43 mouse cellular contexts compared by ENCODE assay signal in genomic region chr13:59694008-59694407, GRCm38 (mm10). TPM values are rescaled to one million over a fixed set of nuclear protein-coding genes. Genes with fewer than 3 reads are reported as not detected.
"Had no signal": no experiment of that assay in that cellular context is flagged by ENCODE, and none has a peak within 500 bp of the region (broad histone marks: within the 10 kb centered on the region; RNA-seq: fewer than 3 reads in every experiment).

Gene 4921517D22Rik (minus strand): TSS chr13:59694108.

- H3K27me3 ChIP-seq: heart, embryonic 12.5 days; heart, embryonic 13.5 days; heart, embryonic 15.5 days; hindbrain, embryonic 15.5 days; intestine, embryonic 15.5 days; kidney, embryonic 15.5 days had no signal

- H3K27ac ChIP-seq: heart, embryonic 10.5 days; heart, embryonic 13.5 days; heart, embryonic 15.5 days; hindbrain, embryonic 10.5 days; hindbrain, embryonic 12.5 days; hindbrain, embryonic 13.5 days; hindbrain, embryonic 14.5 days; hindbrain, embryonic 15.5 days; hindbrain, postnatal 0 days; intestine, embryonic 15.5 days; kidney, embryonic 15.5 days; kidney, postnatal 0 days; layer of hippocampus, adult 2 months had no signal

- ATAC-seq: hindbrain, embryonic 16.5 days; hindbrain, postnatal 0 days; inflammation-experienced regulatory T-cells, adult 6 months; intestine, embryonic 15.5 days; intestine, embryonic 16.5 days; intestine, postnatal 0 days had no signal

- H3K36me3 ChIP-seq: heart, embryonic 10.5 days; heart, embryonic 12.5 days; heart, embryonic 13.5 days; heart, embryonic 15.5 days; hindbrain, embryonic 10.5 days; hindbrain, embryonic 12.5 days; hindbrain, embryonic 13.5 days; hindbrain, embryonic 15.5 days; intestine, embryonic 15.5 days; kidney, embryonic 15.5 days had no signal

- H3K9me3 ChIP-seq: heart, embryonic 10.5 days; heart, embryonic 12.5 days; heart, embryonic 13.5 days; heart, embryonic 15.5 days; hindbrain, embryonic 12.5 days; hindbrain, embryonic 13.5 days; hindbrain, embryonic 15.5 days; intestine, embryonic 15.5 days; kidney, embryonic 15.5 days had no signal

- H3K9ac ChIP-seq: heart, embryonic 12.5 days; heart, embryonic 13.5 days; heart, embryonic 15.5 days; hindbrain, embryonic 12.5 days; hindbrain, embryonic 13.5 days; hindbrain, embryonic 14.5 days; hindbrain, embryonic 15.5 days; intestine, embryonic 15.5 days; kidney, embryonic 15.5 days had no signal

- H3K4me1 ChIP-seq: heart, embryonic 10.5 days; hindbrain, embryonic 13.5 days; hindbrain, embryonic 15.5 days; intestine, embryonic 15.5 days; kidney, embryonic 15.5 days had no signal

- H3K4me3 ChIP-seq: heart, embryonic 10.5 days; heart, embryonic 12.5 days; heart, embryonic 13.5 days; heart, embryonic 15.5 days; hindbrain, embryonic 10.5 days; hindbrain, embryonic 12.5 days; hindbrain, embryonic 13.5 days; hindbrain, embryonic 15.5 days; intestine, embryonic 15.5 days; kidney, embryonic 15.5 days; layer of hippocampus, adult 2 months had no signal

- DNase-seq: heart, postnatal 10 days; heart, postnatal 14 days; heart, postnatal 36 days; heart, postnatal 4 days; kidney, adult 11 months; kidney, adult 18-20 months; kidney, adult 2 months; kidney, adult 8-10 months; kidney, adult 9 months; kidney, postnatal 10 days; kidney, postnatal 14 days; kidney, postnatal 25 days; kidney, postnatal 36 days; kidney, postnatal 4 days; layer of hippocampus, adult 9-11 months; layer of hippocampus, postnatal 36 days had no signal

- H3K4me2 ChIP-seq: heart, embryonic 11.5 days; heart, embryonic 12.5 days; heart, embryonic 13.5 days; heart, embryonic 15.5 days; hindbrain, embryonic 12.5 days; hindbrain, embryonic 13.5 days; hindbrain, embryonic 14.5 days; hindbrain, embryonic 15.5 days; intestine, embryonic 15.5 days; kidney, embryonic 15.5 days had no signal

RNA-seq across cellular contexts. Expression of gene 4921517D22Rik, which starts in this region (rescaled TPM):
- polyA plus RNA-seq: heart, embryonic 10.5 days; heart, embryonic 11.5 days; heart, embryonic 12.5 days; heart, embryonic 13.5 days; heart, embryonic 14.5 days; heart, embryonic 15.5 days; heart, embryonic 16.5 days; heart, postnatal 0 days; hindbrain, embryonic 10.5 days; hindbrain, embryonic 11.5 days; hindbrain, embryonic 12.5 days; hindbrain, embryonic 13.5 days; hindbrain, embryonic 14.5 days; hindbrain, embryonic 15.5 days; hindbrain, embryonic 16.5 days; hindbrain, postnatal 0 days; inflammation-experienced regulatory T-cells, adult 6 months; intestine, embryonic 14.5 days; intestine, embryonic 15.5 days; intestine, embryonic 16.5 days; intestine, postnatal 0 days; kidney, adult 2 months; kidney, embryonic 14.5 days; kidney, embryonic 15.5 days; kidney, embryonic 16.5 days; kidney, postnatal 0 days; large intestine, adult 2 months had no signal
